Mouse (Mus musculus) spleen, postnatal 10 days (tissue): ENCODE results near the gene Olfr358.

Source experiments
- DNase-seq, 2 experiments: peaks; one replicate each; pipeline ENCODE4 v3.0.0; 2021 to 2022; ENCODE audit warnings: low spot score in 2 of 2

Gene Olfr358

GRCm38 (mm10) chr2:37009235-37009634 is at the start of gene Olfr358:
Olfr358 (minus strand) TSS chr2:37009335.
- DNase-seq: no peak

GRCm38 (mm10) chr2:36997030-36997429 is 12.1 kb downstream of the Olfr358 start:
- no peak for DNase-seq

- no peak for DNase-seq
Observed at GRCm38 (mm10) chr2:36993527-36993926, 15.6 kb downstream of the Olfr358 start, which contains the start of gene Olfr357. Olfr357 (plus strand) TSS chr2:36993827.
